Mouse (Mus musculus): ENCODE measurements around the gene Abca7. TPM values are rescaled to one million over a fixed set of nuclear protein-coding genes. Genes with fewer than 3 reads are reported as not detected.

The Abca7 gene
- polyA plus RNA-seq, 1 experiment, result 3.5 TPM

- peak overlapping the region; percentile 80 for H3K4me3 ChIP-seq (ENCODE audit: insufficient read depth, low read length)
- H3K27ac ChIP-seq (ENCODE audit: insufficient read depth, low read length), result no peak overlapping the region
Measured at GRCm38 (mm10) chr10:80055364-80055763, 59.1 kb downstream of the Abca7 start.

DNA sequence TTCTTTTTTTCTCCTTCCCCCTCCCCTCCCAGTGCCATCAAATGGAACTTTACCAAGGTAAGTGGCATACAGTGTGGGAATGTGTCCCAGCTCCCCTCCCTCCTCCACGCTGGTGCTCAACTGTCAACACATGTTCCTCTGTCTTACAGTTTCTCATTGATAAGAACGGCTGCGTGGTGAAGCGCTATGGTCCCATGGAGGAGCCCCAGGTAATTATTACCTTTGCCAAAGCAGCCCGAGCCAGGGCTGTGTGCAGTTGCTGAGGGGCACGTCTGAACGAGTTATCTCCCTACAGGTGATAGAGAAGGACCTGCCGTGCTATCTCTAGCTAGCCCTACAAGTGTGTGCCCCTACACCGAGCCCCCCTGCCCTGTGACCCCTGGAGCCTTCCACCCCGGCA lies 59.6 kb downstream of the Abca7 start:
- TF ChIP-seq POLR2A (IDR thresholded peaks at IDR 0.05; ENCODE audit: low read depth, low read length) (no peak), CTCF (IDR thresholded peaks at IDR 0.05; ENCODE audit: borderline replicate concordance, insufficient read depth, low read length) (no peak)
- 0 out of 2 replicates have a peak overlapping the region, but pooled peaks have one; percentile 80 for H3K4me3 ChIP-seq (ENCODE audit: insufficient read depth, low read length)

More at GRCm38 (mm10) chr10:80055364-80055763, 59.1 kb downstream of the Abca7 start:
- no peak for TF ChIP-seq POLR2A (IDR thresholded peaks at IDR 0.05; ENCODE audit: low read depth, low read length)
- TF ChIP-seq CTCF (IDR thresholded peaks at IDR 0.05; ENCODE audit: borderline replicate concordance, insufficient read depth, low read length), result no peak
- peaks cover 8% of the 10 kb centered on the region for H3K4me1 ChIP-seq (ENCODE audit: control insufficient read depth, insufficient read depth, low read length)

GRCm38 (mm10) chr10:80056506-80056905 lies 60.2 kb downstream of the Abca7 start:
- no peak overlapping the region for H3K4me3 ChIP-seq (ENCODE audit: insufficient read depth, low read length)
- no peak for TF ChIP-seq CTCF (IDR thresholded peaks at IDR 0.05; ENCODE audit: borderline replicate concordance, insufficient read depth, low read length)
- peak; percentile 7; the same call in 1 of the 2 replicates for TF ChIP-seq POLR2A (IDR thresholded peaks at IDR 0.05; ENCODE audit: low read depth, low read length)
- no peak overlapping the region for H3K27ac ChIP-seq (ENCODE audit: insufficient read depth, low read length)
- peaks cover 6% of the 10 kb centered on the region for H3K4me1 ChIP-seq (ENCODE audit: control insufficient read depth, insufficient read depth, low read length)

More for the DNA sequence above, 59.6 kb downstream of the Abca7 start:
- Histone ChIP-seq H3K27ac (ENCODE audit: insufficient read depth, low read length) (no peak overlapping the region), H3K4me1 (ENCODE audit: control insufficient read depth, insufficient read depth, low read length) (peaks cover 8% of the 10 kb centered on the region)

DNA sequence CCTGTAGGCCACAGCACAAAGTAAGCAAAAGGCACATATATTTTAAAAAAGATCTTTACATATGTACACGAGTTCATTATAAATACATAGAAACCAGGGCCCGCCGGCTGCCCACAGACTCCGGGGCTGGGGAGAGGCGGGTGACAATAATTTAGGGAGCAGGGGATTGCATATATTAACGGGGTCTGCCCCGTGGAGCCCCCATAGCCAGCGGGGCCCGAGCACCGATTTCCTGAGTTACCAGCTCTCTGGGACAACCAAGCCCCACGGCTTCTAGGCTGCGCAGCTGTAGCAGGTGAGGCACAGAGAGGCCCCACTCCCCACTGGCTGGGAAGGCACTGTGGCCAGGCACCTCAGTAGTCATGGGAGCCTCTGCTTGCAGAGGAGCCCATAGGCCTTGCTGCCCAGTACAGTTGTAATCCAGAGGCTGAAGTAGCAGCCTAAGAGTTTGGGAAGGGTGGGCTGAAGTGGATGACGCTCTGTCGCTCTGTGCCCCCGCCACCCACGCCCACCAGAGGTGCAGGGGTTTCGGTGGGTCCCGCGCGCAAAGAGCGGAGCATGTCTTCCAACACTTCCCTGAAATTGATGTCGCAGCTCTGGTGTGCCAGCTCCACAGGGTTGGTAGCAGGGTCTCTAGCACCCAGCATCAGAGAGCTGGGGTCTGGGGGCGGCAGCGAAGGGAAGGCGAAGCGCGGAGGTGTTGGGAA lies 60.8 kb downstream of the Abca7 start:
- Histone ChIP-seq H3K4me1 (ENCODE audit: control insufficient read depth, insufficient read depth, low read length) (peaks cover 4% of the 10 kb centered on the region; the same call in 1 of the 2 replicates), H3K27ac (ENCODE audit: insufficient read depth, low read length) (no peak overlapping the region), H3K4me3 (ENCODE audit: insufficient read depth, low read length) (no peak overlapping the region)
- no peak; the same call in 1 of the 2 replicates for TF ChIP-seq POLR2A (IDR thresholded peaks at IDR 0.05; ENCODE audit: low read depth, low read length)
- TF ChIP-seq CTCF (IDR thresholded peaks at IDR 0.05; ENCODE audit: borderline replicate concordance, insufficient read depth, low read length), result no peak

- TF ChIP-seq CTCF (IDR thresholded peaks at IDR 0.05; ENCODE audit: borderline replicate concordance, insufficient read depth, low read length) (no peak), POLR2A (IDR thresholded peaks at IDR 0.05; ENCODE audit: low read depth, low read length) (peak; percentile 31; the same call in 1 of the 2 replicates)
- no peak overlapping the region for H3K27ac ChIP-seq (ENCODE audit: insufficient read depth, low read length)
Measured at GRCm38 (mm10) chr10:80057683-80058326, 61.5 kb downstream of the Abca7 start.

GRCm38 (mm10) chr10:80063104-80063503 lies 66.8 kb downstream of the Abca7 start:
- H3K27ac ChIP-seq (ENCODE audit: insufficient read depth, low read length), result no peak overlapping the region

More at GRCm38 (mm10) chr10:80057683-80058326, 61.5 kb downstream of the Abca7 start:
- Histone ChIP-seq H3K4me3 (ENCODE audit: insufficient read depth, low read length) (no peak overlapping the region), H3K4me1 (ENCODE audit: control insufficient read depth, insufficient read depth, low read length) (no peaks in the 10 kb centered on the region)

GRCm38 (mm10) chr10:80063877-80064650 lies 67.8 kb downstream of the Abca7 start:
- no peaks in the 10 kb centered on the region for H3K4me1 ChIP-seq (ENCODE audit: control insufficient read depth, insufficient read depth, low read length)

More at GRCm38 (mm10) chr10:80063104-80063503, 66.8 kb downstream of the Abca7 start:
- H3K4me1 ChIP-seq (ENCODE audit: control insufficient read depth, insufficient read depth, low read length), result no peaks in the 10 kb centered on the region
- no peak overlapping the region for H3K4me3 ChIP-seq (ENCODE audit: insufficient read depth, low read length)
- TF ChIP-seq POLR2A (IDR thresholded peaks at IDR 0.05; ENCODE audit: low read depth, low read length) (no peak), CTCF (IDR thresholded peaks at IDR 0.05; ENCODE audit: borderline replicate concordance, insufficient read depth, low read length) (no peak)

More at GRCm38 (mm10) chr10:80063877-80064650, 67.8 kb downstream of the Abca7 start:
- Histone ChIP-seq H3K27ac (ENCODE audit: insufficient read depth, low read length) (no peak overlapping the region), H3K4me3 (ENCODE audit: insufficient read depth, low read length) (no peak overlapping the region)
- TF ChIP-seq CTCF (IDR thresholded peaks at IDR 0.05; ENCODE audit: borderline replicate concordance, insufficient read depth, low read length), result no peak
- no peak for TF ChIP-seq POLR2A (IDR thresholded peaks at IDR 0.05; ENCODE audit: low read depth, low read length)

Other genes starting within 250 kb of the Abca7 start
- gene Polrmt, start 249.9 kb upstream of the Abca7 start, polyA plus RNA-seq (2011; ENCODE audit: insufficient read length, low read depth, missing spikeins), result 14.9 TPM in 2 replicates
- gene Fgf22, start 241.4 kb upstream of the Abca7 start, polyA plus RNA-seq (2011; ENCODE audit: insufficient read length, low read depth, missing spikeins), result 0.23 TPM in 1 of 2 replicates, not detected in the other
- 38.4 and 39.5 TPM in 2 replicates for gene Rnf126, start 229.5 kb upstream of the Abca7 start, polyA plus RNA-seq (2011; ENCODE audit: insufficient read length, low read depth, missing spikeins)
- 21.9 and 42.7 TPM in 2 replicates for gene Fstl3, start 219.2 kb upstream of the Abca7 start, polyA plus RNA-seq (2011; ENCODE audit: insufficient read length, low read depth, missing spikeins)
- gene Prss57, start 205.5 kb upstream of the Abca7 start, polyA plus RNA-seq (2011; ENCODE audit: insufficient read length, low read depth, missing spikeins), result not detected in 2 replicates
- gene Palm, start 202.9 kb upstream of the Abca7 start, polyA plus RNA-seq (2011; ENCODE audit: insufficient read length, low read depth, missing spikeins), result 45.2 and 54.0 TPM in 2 replicates
- not detected in 2 replicates for gene Misp, start 175.5 kb upstream of the Abca7 start, polyA plus RNA-seq (2011; ENCODE audit: insufficient read length, low read depth, missing spikeins)
- gene Ptbp1, start 142.1 kb upstream of the Abca7 start, polyA plus RNA-seq (2011; ENCODE audit: insufficient read length, low read depth, missing spikeins), result 351 and 422 TPM in 2 replicates
- not detected in 2 replicates for gene Prtn3, start 122.0 kb upstream of the Abca7 start, polyA plus RNA-seq (2011; ENCODE audit: insufficient read length, low read depth, missing spikeins)
- gene Plppr3, start 121.9 kb upstream of the Abca7 start, polyA plus RNA-seq (2011; ENCODE audit: insufficient read length, low read depth, missing spikeins), result 3.1 and 4.9 TPM in 2 replicates
- not detected in 2 replicates for gene Elane, start 110.2 kb upstream of the Abca7 start, polyA plus RNA-seq (2011; ENCODE audit: insufficient read length, low read depth, missing spikeins)
- not detected in 2 replicates for gene Cfd, start 105.6 kb upstream of the Abca7 start, polyA plus RNA-seq (2011; ENCODE audit: insufficient read length, low read depth, missing spikeins)
- gene Med16, start 87.6 kb upstream of the Abca7 start, polyA plus RNA-seq (2011; ENCODE audit: insufficient read length, low read depth, missing spikeins), result 15.2 and 16.1 TPM in 2 replicates
- gene Gm26602, start 85.6 kb upstream of the Abca7 start, polyA plus RNA-seq (2011; ENCODE audit: insufficient read length, low read depth, missing spikeins), result not detected in 2 replicates
- gene Kiss1r, start 79.5 kb upstream of the Abca7 start, polyA plus RNA-seq (2011; ENCODE audit: insufficient read length, low read depth, missing spikeins), result 0.44 TPM in 1 of 2 replicates, not detected in the other
- 66.3 and 86.3 TPM in 2 replicates for gene R3hdm4, start 75.3 kb upstream of the Abca7 start, polyA plus RNA-seq (2011; ENCODE audit: insufficient read length, low read depth, missing spikeins)
- 5.2 and 6.0 TPM in 2 replicates for gene Arid3a, start 69.5 kb upstream of the Abca7 start, polyA plus RNA-seq (2011; ENCODE audit: insufficient read length, low read depth, missing spikeins)
- gene Wdr18, start 36.3 kb upstream of the Abca7 start, polyA plus RNA-seq (2011; ENCODE audit: insufficient read length, low read depth, missing spikeins), result 29.2 and 29.3 TPM in 2 replicates
- gene Grin3b, start 25.8 kb upstream of the Abca7 start, polyA plus RNA-seq (2011; ENCODE audit: insufficient read length, low read depth, missing spikeins), result 0.15 and 0.16 TPM in 2 replicates
- 73.4 and 78.1 TPM in 2 replicates for gene Tmem259, start 12.2 kb upstream of the Abca7 start, polyA plus RNA-seq (2011; ENCODE audit: insufficient read length, low read depth, missing spikeins)
- gene Cnn2, start 7.9 kb upstream of the Abca7 start, polyA plus RNA-seq (2011; ENCODE audit: insufficient read length, low read depth, missing spikeins), result 642 and 721 TPM in 2 replicates
- 1.7 and 3.1 TPM in 2 replicates for gene Arhgap45, start 20.2 kb downstream of the Abca7 start, polyA plus RNA-seq (2011; ENCODE audit: insufficient read length, low read depth, missing spikeins)
- gene Polr2e, start 43.3 kb downstream of the Abca7 start, polyA plus RNA-seq (2011; ENCODE audit: insufficient read length, low read depth, missing spikeins), result 46.3 and 61.0 TPM in 2 replicates
- gene Gpx4, start 50.7 kb downstream of the Abca7 start, polyA plus RNA-seq (2011; ENCODE audit: insufficient read length, low read depth, missing spikeins), result 214 and 217 TPM in 2 replicates
- gene Sbno2, start 109.1 kb downstream of the Abca7 start, polyA plus RNA-seq (2011; ENCODE audit: insufficient read length, low read depth, missing spikeins), result 50.7 and 53.5 TPM in 2 replicates
- 80.8 and 91.7 TPM in 2 replicates for gene Stk11, start 119.3 kb downstream of the Abca7 start, polyA plus RNA-seq (2011; ENCODE audit: insufficient read length, low read depth, missing spikeins)
- gene Atp5d, start 142.1 kb downstream of the Abca7 start, polyA plus RNA-seq (2011; ENCODE audit: insufficient read length, low read depth, missing spikeins), result 202 and 250 TPM in 2 replicates
- 24.1 and 28.4 TPM in 2 replicates for gene Cbarp, start 144.3 kb downstream of the Abca7 start, polyA plus RNA-seq (2011; ENCODE audit: insufficient read length, low read depth, missing spikeins)
- 101 TPM in 2 replicates for gene Midn, start 151.8 kb downstream of the Abca7 start, polyA plus RNA-seq (2011; ENCODE audit: insufficient read length, low read depth, missing spikeins)
- 29.2 and 50.2 TPM in 2 replicates for gene Cirbp, start 169.5 kb downstream of the Abca7 start, polyA plus RNA-seq (2011; ENCODE audit: insufficient read length, low read depth, missing spikeins)
- 8.4 and 12.2 TPM in 2 replicates for gene 1600002K03Rik, start 176.4 kb downstream of the Abca7 start, polyA plus RNA-seq (2011; ENCODE audit: insufficient read length, low read depth, missing spikeins)
- 5.2 and 8.3 TPM in 2 replicates for gene Efna2, start 183.0 kb downstream of the Abca7 start, polyA plus RNA-seq (2011; ENCODE audit: insufficient read length, low read depth, missing spikeins)
- 24.0 and 29.1 TPM in 2 replicates for gene Mum1, start 229.9 kb downstream of the Abca7 start, polyA plus RNA-seq (2011; ENCODE audit: insufficient read length, low read depth, missing spikeins)

Data from embryonic fibroblast, embryonic 13.5 days (primary cell).